Mouse (Mus musculus) embryonic facial prominence, embryonic 15.5 days (tissue): Measurements from ENCODE around the gene P4ha1. TPM values are rescaled to one million over a fixed set of nuclear protein-coding genes. Genes with fewer than 3 reads are reported as not detected.
"Not testable (repeated sequence)": the region's sequence is repeated elsewhere in the genome, so short reads cannot be mapped to it uniquely, and the experiment has no call there.

Experiments
- ATAC-seq: fragments of 200-750 bp; cut with Nextera tagmentation; 2 replicates; pipeline ENCODE4 v1.8.0; 2017; ENCODE audit warnings: low read depth, moderate TSS enrichment; ENCODE audit not compliant: insufficient number of reproducible peaks, low FRiP score, low TSS enrichment
- H3K27ac ChIP-seq: fragments of 300-500 bp; sonication (generic); replicated peaks from 2 replicates; pipeline ENCODE4 v1.5.1; 2015; ENCODE audit warnings: mild to moderate bottlenecking, inconsistent platforms
- H3K27me3 ChIP-seq: fragments of 300-500 bp; sonication (generic); 2 replicates; pipeline ENCODE4 v1.6.1; 2015; ENCODE audit warnings: inconsistent platforms
- H3K36me3 ChIP-seq: fragments of 300-500 bp; sonication (generic); 2 replicates; pipeline ENCODE4 v1.6.1; 2015; ENCODE audit warnings: mild to moderate bottlenecking, inconsistent platforms
- H3K4me1 ChIP-seq: fragments of 300-500 bp; sonication (generic); 2 replicates; pipeline ENCODE4 v1.6.1; 2015; ENCODE audit warnings: inconsistent platforms
- H3K4me2 ChIP-seq: fragments of 300-500 bp; sonication (generic); replicated peaks from 2 replicates; pipeline ENCODE4 v1.6.1; 2015; ENCODE audit warnings: mild to moderate bottlenecking, inconsistent platforms
- H3K4me3 ChIP-seq: fragments of 300-500 bp; sonication (generic); replicated peaks from 2 replicates; pipeline ENCODE4 v1.5.1; 2015; ENCODE audit warnings: mild to moderate bottlenecking, inconsistent platforms
- H3K9ac ChIP-seq: fragments of 300-500 bp; sonication (generic); 2 replicates; pipeline ENCODE4 v1.6.1; 2015; ENCODE audit warnings: inconsistent platforms
- H3K9me3 ChIP-seq: fragments of 300-500 bp; sonication (generic); replicated peaks from 2 replicates; pipeline ENCODE4 v1.6.1; 2016; ENCODE audit warnings: inconsistent platforms
- WGBS: fragments of 180-500 bp; shearing (Covaris S2); methylation state at CpG from one replicate; pipeline ENCODE4 v1.1.7; 2015; 5-methylcytosine and 5-hydroxymethylcytosine counted together
- polyA plus RNA-seq: library from polyadenylated mRNA; unstranded; fragments of >200 nt; fragmentation: Nextera tagmentation; extraction: Ambion mirVana; gene quantifications from 2 replicates; pipeline ENCODE4 v1.2.1, GENCODE M21; 2015

The P4ha1 gene
- polyA plus RNA-seq, 1 experiment from 2014 or later, result 123 TPM

DNA sequence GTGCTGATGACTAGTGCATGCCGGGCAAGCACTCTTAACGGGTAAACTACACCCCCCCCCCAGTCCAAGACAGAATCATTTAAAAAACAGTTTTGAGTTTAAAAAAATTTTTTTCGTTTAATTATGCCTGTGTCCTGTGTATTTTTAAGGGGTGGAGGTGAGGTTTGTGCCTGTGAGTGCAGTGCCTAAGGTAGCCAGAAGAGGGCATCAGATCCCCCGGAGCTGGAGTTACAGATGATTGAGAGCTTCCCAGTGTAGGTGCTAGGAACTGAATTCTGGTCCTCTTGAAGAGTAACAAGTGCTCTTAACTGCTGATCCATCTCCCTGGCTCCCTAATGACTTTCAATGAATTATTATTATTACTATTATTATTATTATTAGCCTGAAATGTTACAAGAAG lies 55.6 kb downstream of the P4ha1 start:
- H3K36me3 ChIP-seq, result peaks cover 9% of the 10 kb centered on the region
- H3K4me2 ChIP-seq, result no peak overlapping the region
- 93% methylated on average over 4 of the region's 4 CpGs for WGBS

DNA sequence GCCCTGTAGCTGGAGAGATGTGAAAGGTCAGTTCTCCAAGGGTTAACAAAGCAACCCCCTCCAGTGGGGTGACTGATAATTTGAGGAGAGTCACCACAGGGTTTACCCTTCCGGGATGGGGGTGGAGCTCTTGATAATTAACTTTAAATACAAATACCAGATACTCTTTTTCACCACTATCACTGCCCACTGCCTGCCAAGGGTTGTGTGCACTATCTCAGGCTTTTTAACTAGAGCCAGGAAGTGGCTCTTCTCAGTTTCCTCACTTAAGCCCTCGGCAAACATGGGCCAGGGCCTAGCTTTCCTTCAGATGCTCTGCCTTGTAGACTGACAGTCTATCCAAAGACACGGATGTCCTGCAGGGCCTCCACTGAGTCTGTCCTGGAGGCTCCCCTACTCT lies 56.8 kb downstream of the P4ha1 start:
- no peak for ATAC-seq
- 37% methylated on average over 3 of the region's 3 CpGs for WGBS
- no peaks in the 10 kb centered on the region for H3K27me3 ChIP-seq

More for the DNA sequence above, 55.6 kb downstream of the P4ha1 start:
- ATAC-seq, result no peak
- H3K4me1 ChIP-seq, result no peaks in the 10 kb centered on the region
- no peak overlapping the region for H3K4me3 ChIP-seq
- H3K27me3 ChIP-seq, result no peaks in the 10 kb centered on the region
- H3K9ac ChIP-seq, result no peak overlapping the region
- no peak overlapping the region for H3K27ac ChIP-seq
- no peaks in the 10 kb centered on the region for H3K9me3 ChIP-seq

DNA sequence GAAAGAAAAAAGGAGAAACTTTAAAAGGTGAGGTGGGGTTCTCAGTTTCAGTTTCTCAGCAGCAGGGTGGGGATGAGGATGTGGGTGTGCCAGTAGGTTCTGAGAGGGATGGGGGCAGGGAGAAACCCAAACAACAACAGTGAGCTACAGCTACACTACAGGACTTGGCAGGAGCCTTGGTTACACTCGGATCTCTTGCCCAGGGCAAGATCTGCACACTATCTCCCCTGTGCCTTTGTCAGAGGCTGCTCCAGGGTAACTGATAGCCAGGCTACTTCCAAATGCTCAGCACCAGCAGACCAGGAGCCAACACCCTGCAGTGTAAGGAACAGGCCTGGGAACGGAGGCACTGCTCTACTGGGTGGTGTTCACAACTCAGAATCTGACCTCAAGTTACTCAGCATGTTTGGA lies 57.3 kb downstream of the P4ha1 start:
- Histone ChIP-seq H3K4me1 (no peaks in the 10 kb centered on the region), H3K4me2 (no peak overlapping the region), H3K9me3 (no peaks in the 10 kb centered on the region), H3K9ac (no peak overlapping the region), H3K27me3 (no peaks in the 10 kb centered on the region), H3K4me3 (no peak overlapping the region), H3K36me3 (no peaks in the 10 kb centered on the region), H3K27ac (no peak overlapping the region)
- 50% methylated on average over 2 of the region's 2 CpGs for WGBS
- ATAC-seq, result no peak

More for the DNA sequence above, 56.8 kb downstream of the P4ha1 start:
- no peaks in the 10 kb centered on the region for H3K9me3 ChIP-seq
- no peak overlapping the region for H3K27ac ChIP-seq
- H3K4me3 ChIP-seq, result no peak overlapping the region
- H3K9ac ChIP-seq, result no peak overlapping the region
- no peaks in the 10 kb centered on the region for H3K36me3 ChIP-seq
- H3K4me1 ChIP-seq, result no peaks in the 10 kb centered on the region
- H3K4me2 ChIP-seq, result no peak overlapping the region

DNA sequence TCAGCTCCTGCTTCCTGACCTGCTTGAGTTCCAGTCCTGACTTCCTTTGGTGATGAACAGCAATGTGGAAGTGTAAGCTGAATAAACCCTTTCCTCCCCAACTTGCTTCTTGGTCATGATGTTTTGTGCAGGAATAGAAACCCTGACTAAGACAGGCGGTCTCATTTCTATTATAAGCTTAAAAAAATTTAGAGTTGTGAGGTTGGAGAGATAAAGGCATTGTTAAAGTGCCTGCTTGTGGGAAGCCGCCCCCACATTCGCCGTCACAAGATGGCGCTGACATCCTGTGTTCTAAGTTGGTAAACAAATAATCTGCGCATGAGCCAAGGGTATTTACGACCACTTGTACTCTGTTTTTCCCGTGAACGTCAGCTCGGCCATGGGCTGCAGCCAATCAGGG lies 58.5 kb downstream of the P4ha1 start:
- not testable (repeated sequence) for H3K27me3 ChIP-seq, H3K27ac ChIP-seq, H3K4me3 ChIP-seq, H3K9me3 ChIP-seq, ATAC-seq, H3K9ac ChIP-seq, H3K4me1 ChIP-seq, H3K4me2 ChIP-seq, H3K36me3 ChIP-seq
- WGBS, result 84% methylated on average over 6 of the region's 10 CpGs

DNA sequence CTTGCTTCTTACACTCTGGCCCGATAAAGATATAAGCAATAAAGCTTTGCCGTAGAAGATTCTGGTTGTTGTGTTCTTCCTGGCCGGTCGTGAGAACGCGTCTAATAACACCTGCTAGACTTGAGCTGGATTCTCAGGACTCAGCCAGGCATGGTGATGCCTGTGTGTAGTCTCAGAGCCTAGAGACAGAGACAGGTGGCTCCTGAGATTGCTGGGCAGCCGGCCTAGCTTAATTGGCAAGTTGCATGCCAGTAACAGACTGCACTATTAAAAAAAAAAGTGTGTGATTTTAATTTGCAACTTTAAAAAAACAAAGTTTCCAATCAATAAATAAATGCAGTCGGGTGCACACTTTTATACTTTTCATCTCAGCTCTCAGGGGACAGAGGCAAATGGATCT lies 63.9 kb downstream of the P4ha1 start:
- Histone ChIP-seq H3K9ac (no peak overlapping the region), H3K9me3 (0 out of 2 replicates have a peak, but pooled peaks cover 7% of the 10 kb centered on the region), H3K4me3 (no peak overlapping the region), H3K27me3 (no peaks in the 10 kb centered on the region), H3K4me1 (no peaks in the 10 kb centered on the region), H3K36me3 (no peaks in the 10 kb centered on the region), H3K27ac (no peak overlapping the region), H3K4me2 (no peak overlapping the region)
- 85% methylated on average over 8 of the region's 8 CpGs for WGBS
- no peak for ATAC-seq

DNA sequence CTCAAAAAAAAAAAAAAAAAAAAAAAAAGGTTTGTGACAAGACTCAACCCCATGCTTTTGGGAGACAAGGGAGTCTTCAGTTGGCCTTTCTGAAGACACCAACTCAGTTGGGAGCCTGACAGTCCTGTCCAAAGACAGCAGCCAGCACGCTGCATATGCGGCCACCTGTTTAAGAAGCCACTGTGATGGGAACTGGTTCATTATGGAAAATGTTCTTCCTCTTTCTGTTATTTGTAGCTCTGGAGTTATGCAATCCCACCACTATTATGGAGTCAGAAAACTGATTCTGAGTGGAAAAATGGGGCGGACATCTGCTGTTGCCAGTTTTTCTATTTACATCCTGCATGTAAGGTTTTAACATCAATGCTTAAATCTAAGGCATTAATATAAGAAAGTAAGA lies 66.6 kb downstream of the P4ha1 start:
- Histone ChIP-seq H3K4me1 (no peaks in the 10 kb centered on the region), H3K4me2 (no peak overlapping the region), H3K27me3 (no peaks in the 10 kb centered on the region), H3K27ac (no peak overlapping the region), H3K36me3 (no peaks in the 10 kb centered on the region), H3K9ac (no peak overlapping the region), H3K4me3 (no peak overlapping the region), H3K9me3 (0 out of 2 replicates have a peak, but pooled peaks cover 7% of the 10 kb centered on the region)
- WGBS, result over 99% methylated on average over 3 of the region's 3 CpGs
- no peak for ATAC-seq

DNA sequence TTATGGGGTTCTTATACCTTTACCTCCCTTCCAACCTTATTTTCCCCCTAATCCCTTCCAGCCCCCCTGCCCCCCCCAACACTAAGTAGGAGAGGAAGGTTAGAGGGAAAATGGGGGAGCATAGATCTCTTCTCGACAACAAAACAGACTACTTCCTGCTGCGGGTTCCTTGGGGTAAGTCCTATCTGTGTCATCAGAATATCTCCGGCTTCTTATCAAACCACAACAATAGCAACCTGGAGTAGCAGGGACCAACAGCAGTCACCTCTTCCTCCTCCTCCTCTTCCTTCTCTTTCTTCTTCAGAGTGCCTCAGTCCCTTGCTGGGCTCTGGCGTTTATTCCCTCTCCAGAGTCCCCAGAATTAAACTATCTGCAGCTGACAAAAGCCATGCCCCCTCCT lies 68.8 kb downstream of the P4ha1 start:
- 0 out of 2 replicates have a peak, but pooled peaks cover 7% of the 10 kb centered on the region for H3K9me3 ChIP-seq
- no peak overlapping the region for H3K4me3 ChIP-seq
- no peak overlapping the region for H3K27ac ChIP-seq
- no peak overlapping the region for H3K9ac ChIP-seq
- no peaks in the 10 kb centered on the region for H3K36me3 ChIP-seq
- 58% methylated on average over 4 of the region's 4 CpGs for WGBS
- no peaks in the 10 kb centered on the region for H3K4me1 ChIP-seq
- ATAC-seq, result no peak
- H3K27me3 ChIP-seq, result no peaks in the 10 kb centered on the region
- H3K4me2 ChIP-seq, result no peak overlapping the region

DNA sequence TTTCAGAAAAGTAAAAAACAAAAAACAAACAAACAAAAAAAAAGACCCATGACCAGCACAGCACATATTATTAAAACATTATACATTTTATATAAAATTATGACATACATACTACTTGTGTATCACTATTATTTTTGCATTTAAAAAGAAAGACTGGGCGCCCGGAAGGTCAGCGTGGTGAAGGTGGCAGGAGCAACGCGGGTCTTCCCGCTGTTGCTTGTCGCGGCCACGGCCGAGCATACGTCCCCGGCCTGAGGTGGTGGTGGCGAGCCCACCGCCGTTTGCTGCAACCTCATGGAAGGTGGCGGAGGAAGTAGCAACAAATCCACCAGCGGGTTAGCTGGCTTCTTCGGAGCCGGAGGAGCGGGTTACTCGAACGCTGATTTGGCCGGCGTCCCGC lies 72.4 kb downstream of the P4ha1 start, which contains the start of gene Gm10273:
Gene Gm10273, plus strand, starts transcription at position 172 of the 400 bp plus-strand sequence.
- not testable (repeated sequence) for ATAC-seq, H3K27me3 ChIP-seq, H3K4me1 ChIP-seq, H3K9me3 ChIP-seq, H3K4me2 ChIP-seq, H3K9ac ChIP-seq, H3K4me3 ChIP-seq, H3K36me3 ChIP-seq, H3K27ac ChIP-seq
- 91% methylated on average over 12 of the region's 25 CpGs for WGBS

DNA sequence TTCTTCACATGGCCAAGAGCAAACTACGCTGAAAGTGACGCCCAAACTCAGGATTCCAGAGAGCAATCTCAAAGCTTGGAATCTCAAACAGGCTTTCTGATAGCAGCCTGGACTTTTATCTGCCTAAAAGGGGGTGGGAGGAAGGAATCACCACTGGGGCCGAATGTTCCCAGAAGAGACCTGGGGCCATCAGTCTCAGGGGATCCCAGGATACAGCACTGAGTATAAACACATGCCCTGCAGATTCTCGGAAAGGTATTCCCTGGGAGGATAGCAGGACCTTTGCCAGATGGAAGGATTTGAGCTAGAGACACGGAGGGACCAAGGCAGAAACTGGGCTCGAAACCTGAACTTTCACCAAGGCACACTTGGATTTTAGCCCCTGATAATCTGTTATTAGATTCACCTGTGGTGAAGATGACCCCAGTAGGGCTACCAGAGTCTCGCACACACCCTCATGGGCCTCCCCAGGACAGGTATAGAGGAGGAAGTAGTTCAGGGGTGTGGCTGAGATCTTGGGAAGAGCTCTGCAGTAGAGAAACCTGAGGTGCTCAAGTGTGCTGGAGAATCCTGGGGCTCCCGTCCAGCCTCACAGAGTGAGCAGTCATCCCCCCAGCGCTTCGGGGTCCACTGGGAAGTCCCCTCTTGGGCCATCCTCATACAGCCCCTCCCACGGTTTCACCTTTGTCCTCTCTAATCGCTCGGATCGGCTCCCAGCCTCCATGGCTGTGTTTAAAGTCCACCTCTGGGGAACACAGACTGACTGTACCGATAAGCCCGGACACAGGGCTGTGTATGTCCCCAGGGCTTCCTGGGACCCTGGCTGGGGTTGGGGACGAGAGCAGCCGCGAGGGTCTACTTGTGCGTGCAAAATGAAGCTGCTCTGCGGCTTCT lies 80.0 kb downstream of the P4ha1 start, which contains the start of gene Pla2g12b:
Gene Pla2g12b, plus strand, starts transcription at position 762 of the 894 bp plus-strand sequence.
- H3K9ac ChIP-seq, result no peak within 1 kb of the TSS
- H3K4me2 ChIP-seq, result no peak within 1 kb of the TSS
- H3K4me3 ChIP-seq, result no peak within 1 kb of the TSS
- no peaks in the 10 kb centered on the region for H3K36me3 ChIP-seq
- WGBS, result 60% methylated on average over 21 of the region's 21 CpGs
- H3K27me3 ChIP-seq, result no peaks in the 10 kb centered on the region
- no peaks in the 10 kb centered on the region for H3K9me3 ChIP-seq
- no peaks in the 10 kb centered on the region for H3K4me1 ChIP-seq
- H3K27ac ChIP-seq, result no peak within 1 kb of the TSS
- ATAC-seq, result no peak

DNA sequence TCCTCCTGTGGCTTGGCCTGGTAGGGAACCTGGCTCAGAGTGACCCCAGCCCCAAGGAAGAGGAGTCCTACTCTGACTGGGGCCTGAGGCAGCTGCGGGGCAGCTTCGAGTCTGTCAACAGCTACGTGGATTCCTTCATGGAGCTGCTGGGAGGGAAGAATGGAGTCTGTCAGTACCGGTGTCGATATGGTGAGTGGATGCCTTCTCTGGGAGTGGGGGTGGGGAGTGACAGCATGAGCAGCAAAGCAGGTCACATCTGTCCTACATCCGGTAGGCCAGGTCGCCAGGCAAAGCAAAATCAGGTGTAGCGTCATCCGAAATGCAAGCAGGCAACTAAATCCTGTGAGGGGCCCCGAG lies 80.7 kb downstream of the P4ha1 start:
- Histone ChIP-seq H3K27ac (no peak overlapping the region), H3K4me1 (no peaks in the 10 kb centered on the region), H3K4me2 (no peak overlapping the region), H3K27me3 (no peaks in the 10 kb centered on the region), H3K36me3 (no peaks in the 10 kb centered on the region), H3K9ac (no peak overlapping the region), H3K9me3 (no peaks in the 10 kb centered on the region), H3K4me3 (no peak overlapping the region)
- no peak for ATAC-seq
- WGBS, result 52% methylated on average over 10 of the region's 10 CpGs

DNA sequence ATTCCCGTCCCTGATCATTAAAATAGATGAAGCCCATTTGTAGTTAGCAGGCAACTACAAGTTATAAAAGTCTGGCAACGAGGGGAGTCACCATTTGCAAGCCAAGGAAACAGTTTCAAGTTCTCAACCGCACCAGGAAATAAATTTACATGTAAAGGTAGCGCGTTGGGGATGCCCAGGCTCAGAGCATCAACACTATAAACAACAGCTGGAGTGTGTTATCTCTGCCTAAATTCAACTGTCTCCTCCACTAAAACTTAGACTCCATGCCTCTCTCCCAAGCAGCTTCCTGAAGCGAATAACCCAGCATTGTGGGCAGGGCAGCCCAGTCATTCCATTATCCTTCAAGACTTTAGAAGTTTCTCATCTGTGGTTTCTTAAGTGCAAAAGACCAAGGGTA lies 85.4 kb downstream of the P4ha1 start:
- no peaks in the 10 kb centered on the region for H3K9me3 ChIP-seq
- H3K36me3 ChIP-seq, result no peaks in the 10 kb centered on the region
- H3K4me2 ChIP-seq, result no peak overlapping the region
- 42% methylated on average over 6 of the region's 6 CpGs for WGBS
- no peak overlapping the region for H3K27ac ChIP-seq
- no peak overlapping the region for H3K4me3 ChIP-seq
- H3K4me1 ChIP-seq, result no peaks in the 10 kb centered on the region
- H3K9ac ChIP-seq, result no peak overlapping the region
- no peak for ATAC-seq
- H3K27me3 ChIP-seq, result no peaks in the 10 kb centered on the region

DNA sequence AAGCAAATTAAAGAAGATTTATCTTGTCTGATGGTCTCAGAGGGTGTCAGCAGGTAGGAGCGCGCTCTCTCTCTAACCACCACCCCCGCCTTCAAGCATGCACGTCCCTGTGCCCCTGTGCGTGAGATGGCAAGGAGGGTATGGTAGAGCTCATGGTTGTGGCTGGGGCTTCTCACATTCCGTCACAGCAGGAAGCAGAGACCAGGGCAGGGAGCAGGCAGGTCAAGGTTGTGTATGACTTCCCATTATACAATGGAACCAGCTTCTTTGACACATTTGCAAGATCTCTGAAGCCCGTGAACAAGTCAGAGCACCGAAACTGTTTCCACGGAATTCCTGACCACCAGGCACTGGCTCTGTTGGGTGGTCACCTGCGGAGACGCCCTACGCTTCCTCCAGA lies 87.2 kb downstream of the P4ha1 start:
- no peak for ATAC-seq
- H3K9me3 ChIP-seq, result no peaks in the 10 kb centered on the region
- no peaks in the 10 kb centered on the region for H3K4me1 ChIP-seq
- WGBS, result 82% methylated on average over 12 of the region's 12 CpGs
- no peaks in the 10 kb centered on the region for H3K27me3 ChIP-seq
- H3K27ac ChIP-seq, result no peak overlapping the region
- H3K9ac ChIP-seq, result no peak overlapping the region
- no peak overlapping the region for H3K4me3 ChIP-seq
- H3K36me3 ChIP-seq, result no peaks in the 10 kb centered on the region
- no peak overlapping the region for H3K4me2 ChIP-seq
